9 mouse cellular contexts compared by ENCODE assay signal in the genomic region with DNA sequence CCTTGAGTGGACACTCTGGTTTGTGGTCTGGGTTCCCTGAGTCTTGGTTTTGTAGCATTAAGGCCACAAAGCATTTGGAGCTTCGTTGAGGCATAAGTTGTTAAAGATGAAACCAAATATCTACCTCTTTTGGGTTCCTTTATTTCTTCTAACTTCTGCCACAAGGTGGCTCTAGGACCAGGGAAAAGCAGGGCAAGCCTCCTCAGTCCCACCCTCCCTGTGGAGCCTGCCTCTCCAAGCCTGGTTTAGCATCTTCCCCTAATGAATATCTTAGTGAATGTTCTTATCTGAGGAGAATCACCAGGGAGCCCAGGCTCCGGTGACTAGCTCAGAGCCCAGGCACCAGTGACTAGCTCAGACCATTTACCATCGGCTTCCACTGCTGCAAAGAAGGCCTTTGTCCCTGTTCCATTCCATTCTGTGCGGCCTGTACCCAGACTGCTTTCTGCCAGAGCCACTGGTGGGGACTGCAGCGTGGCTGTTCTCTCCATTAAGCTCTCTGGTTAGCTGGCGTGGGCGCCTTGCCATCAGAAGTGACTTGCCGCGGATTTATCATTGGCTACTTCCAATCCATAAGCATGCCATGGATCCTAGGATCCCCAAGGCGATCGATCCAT.
A peak's percentile ranks its signal among the peaks of the same experiment; 100 is the strongest.
DNase-seq lines count a peak whose midpoint lies in the region; ATAC-seq and TF ChIP-seq lines count a peak whose summit lies in the region.
"Had no signal": no experiment of that assay in that cellular context is flagged by ENCODE, and none has a peak within 500 bp of the region (broad histone marks: within the 10 kb centered on the region; RNA-seq: fewer than 3 reads in every experiment).

No protein-coding gene starts in this region.

- DNase-seq in heart, adult 2 months, result no peak
- DNase-seq in heart, adult 9 months (ENCODE audit: low spot score in 2 of 2), result no peak
- DNase-seq in right cerebral cortex, postnatal 10 days (ENCODE audit: low spot score in 2 of 2), result peak; percentile 50 to 56
- no peak for DNase-seq in right cerebral cortex, postnatal 36 days (ENCODE audit: low spot score in 2 of 2)
- peak; percentile 71 for DNase-seq in hindbrain, postnatal 0 days (ENCODE audit: low spot score)
- no peak for DNase-seq in adrenal gland, adult 18-20 months (ENCODE audit: low spot score in 2 of 2)
- no peak for DNase-seq in thymus, postnatal 4 days
- DNase-seq in natural killer cell, adult 2 months (ENCODE audit: low spot score in 2 of 2), result no peak

- no peaks in the 10 kb centered on the region for H3K27me3 ChIP-seq in heart, adult 2 months (ENCODE audit: control insufficient read depth, insufficient read depth, low read length)
- no peaks in the 10 kb centered on the region for H3K27me3 ChIP-seq in hindbrain, postnatal 0 days (ENCODE audit: insufficient read depth, low read length)
- H3K27me3 ChIP-seq: Patski had no signal

- no peaks in the 10 kb centered on the region for H3K9me3 ChIP-seq in hindbrain, postnatal 0 days (ENCODE audit: low read length)

- intact Hi-C loops in heart, adult 2 months (cut with DNase I), result no loop called here

- no peak overlapping the region for H3K9ac ChIP-seq in heart, adult 2 months (ENCODE audit: low read depth, low read length)
- no peak overlapping the region for H3K9ac ChIP-seq in hindbrain, postnatal 0 days (replicated peaks; ENCODE audit: low read length)

- 83% methylated on average over 11 of the region's 11 CpGs for WGBS in heart, adult 2 months
- WGBS in hindbrain, postnatal 0 days, result 64% methylated on average over 11 of the region's 11 CpGs

- peak; percentile 40 for TF ChIP-seq CTCF in heart, adult 2 months (IDR thresholded peaks at IDR 0.05)
- TF ChIP-seq CTCF in hindbrain, postnatal 0 days (IDR thresholded peaks at IDR 0.05; ENCODE audit: low read depth), result peak; percentile 69

- no peak overlapping the region for H3K4me3 ChIP-seq in heart, adult 2 months
- no peak overlapping the region for H3K4me3 ChIP-seq in hindbrain, postnatal 0 days (ENCODE audit: low read length)

- no peak for TF ChIP-seq POLR2A in heart, adult 2 months (IDR thresholded peaks at IDR 0.05; ENCODE audit: insufficient read depth, low read depth, low read length)

- H3K4me2 ChIP-seq in hindbrain, postnatal 0 days (ENCODE audit: low read depth, low read length), result no peak overlapping the region

- no peak overlapping the region for H3K27ac ChIP-seq in heart, adult 2 months
- 0 out of 2 replicates have a peak overlapping the region, but pooled peaks have one; percentile 20 for H3K27ac ChIP-seq in hindbrain, postnatal 0 days

- H3K4me1 ChIP-seq in heart, adult 2 months (ENCODE audit: control insufficient read depth, insufficient read depth, low read length), result no peaks in the 10 kb centered on the region
- no peaks in the 10 kb centered on the region for H3K4me1 ChIP-seq in hindbrain, postnatal 0 days (ENCODE audit: insufficient read depth, low read length)

- peak; percentile 66 for ATAC-seq in hindbrain, postnatal 0 days
- ATAC-seq: Patski had no signal

- H3K36me3 ChIP-seq in heart, adult 2 months (ENCODE audit: control insufficient read depth, insufficient read depth, low read length), result no peaks in the 10 kb centered on the region
- H3K36me3 ChIP-seq in hindbrain, postnatal 0 days (ENCODE audit: insufficient read depth, low read length), result peaks cover 15% of the 10 kb centered on the region; the same call in 1 of the 2 replicates

- TF ChIP-seq EP300 in heart, adult 2 months (IDR thresholded peaks at IDR 0.05; ENCODE audit: insufficient read depth, low read depth, low read length), result no peak

- H3K79me2 ChIP-seq in heart, adult 2 months (replicated peaks; ENCODE audit: control insufficient read depth, insufficient read depth, low read length), result no peaks in the 10 kb centered on the region

Comparison
In these comparisons a context has a peak if more than half of its experiments do, and no peak if none do; other contexts are left out.
1. DNase-seq: peak in right cerebral cortex, postnatal 10 days (2 of 2) and hindbrain, postnatal 0 days (single experiment); none in heart, adult 2 months (0 of 2), heart, adult 9 months (0 of 2), right cerebral cortex, postnatal 36 days (0 of 2), adrenal gland, adult 18-20 months (0 of 2), thymus, postnatal 4 days (single experiment) and natural killer cell, adult 2 months (0 of 2).